Mouse (Mus musculus) E14TG2a.4 (cell line): ENCODE data around the gene Gm5089.

Experiments
- H3K27me3 ChIP-seq: 2 replicates; pipeline ENCODE4 v1.6.1; 2014; ENCODE audit warnings: low read length, control low read depth; ENCODE audit not compliant: insufficient read depth
- H3K36me3 ChIP-seq: 2 replicates; pipeline ENCODE4 v1.6.1; 2014; ENCODE audit warnings: low read length, control low read depth; ENCODE audit not compliant: insufficient read depth
- H3K4me1 ChIP-seq: replicated peaks from 2 replicates; pipeline ENCODE4 v1.6.1; 2014; ENCODE audit warnings: low read depth, low read length, control low read depth
- H3K4me3 ChIP-seq: replicated peaks from 2 replicates; pipeline ENCODE4 v1.5.1; 2014; ENCODE audit warnings: mild to moderate bottlenecking, low read length
- H3K9me3 ChIP-seq: 2 replicates; pipeline ENCODE4 v1.6.1; 2014; ENCODE audit warnings: low read length, control low read depth
- CTCF ChIP-seq: conservative IDR thresholded peaks from 2 replicates; pipeline ENCODE4 v1.5.1; 2014; ENCODE audit warnings: low read length
- NANOG ChIP-seq: IDR thresholded peaks from 2 replicates; pipeline ENCODE4 v1.6.1; 2014; ENCODE audit warnings: borderline replicate concordance, low read length, mixed read lengths
- POU5F1 ChIP-seq: IDR thresholded peaks from 2 replicates; pipeline ENCODE4 v1.6.1; 2014; ENCODE audit warnings: low read length, borderline replicate concordance

Gene Gm5089

GRCm38 (mm10) chr14:122486611-122487010 is 35.7 kb upstream of the Gm5089 start:
- Histone ChIP-seq H3K4me1 (peaks cover 52% of the 10 kb centered on the region), H3K4me3 (no peak overlapping the region), H3K36me3 (no peaks in the 10 kb centered on the region), H3K27me3 (peaks cover 86% of the 10 kb centered on the region), H3K9me3 (no peaks in the 10 kb centered on the region)
- TF ChIP-seq POU5F1 (no peak), NANOG (no peak)

- Histone ChIP-seq H3K4me3 (no peak overlapping the region), H3K36me3 (0 out of 2 replicates have a peak, but pooled peaks cover 6% of the 10 kb centered on the region), H3K27me3 (peaks cover 85% of the 10 kb centered on the region), H3K4me1 (peaks cover 55% of the 10 kb centered on the region), H3K9me3 (no peaks in the 10 kb centered on the region)
- TF ChIP-seq CTCF (no peak), NANOG (no peak), POU5F1 (no peak)
These were observed 34.8 kb upstream of the Gm5089 start for GRCm38 (mm10) chr14:122485635-122486181.

GRCm38 (mm10) chr14:122484844-122485551 is 34.1 kb upstream of the Gm5089 start:
- no peak overlapping the region for H3K4me3 ChIP-seq
- no peaks in the 10 kb centered on the region for H3K9me3 ChIP-seq
- peaks cover 11% of the 10 kb centered on the region for H3K36me3 ChIP-seq
- H3K4me1 ChIP-seq, result peaks cover 59% of the 10 kb centered on the region
- H3K27me3 ChIP-seq, result peaks cover 82% of the 10 kb centered on the region
- TF ChIP-seq CTCF (no peak), POU5F1 (no peak), NANOG (no peak)

- H3K9me3 ChIP-seq, result no peaks in the 10 kb centered on the region
- no peak overlapping the region for H3K4me3 ChIP-seq
- peaks cover 79% of the 10 kb centered on the region for H3K27me3 ChIP-seq
- TF ChIP-seq POU5F1 (no peak), CTCF (no peak), NANOG (no peak)
- peaks cover 14% of the 10 kb centered on the region for H3K36me3 ChIP-seq
- peaks cover 59% of the 10 kb centered on the region for H3K4me1 ChIP-seq
These were observed 33.5 kb upstream of the Gm5089 start for GRCm38 (mm10) chr14:122484458-122484843.

- Histone ChIP-seq H3K36me3 (peaks cover 16% of the 10 kb centered on the region), H3K4me1 (peaks cover 60% of the 10 kb centered on the region), H3K27me3 (peaks cover 73% of the 10 kb centered on the region), H3K4me3 (0 out of 2 replicates have a peak overlapping the region, but pooled peaks have one; percentile 1), H3K9me3 (no peaks in the 10 kb centered on the region)
- TF ChIP-seq POU5F1 (no peak), NANOG (no peak), CTCF (no peak)
These were observed 32.9 kb upstream of the Gm5089 start for GRCm38 (mm10) chr14:122483556-122484421.

- H3K27me3 ChIP-seq, result peaks cover 79% of the 10 kb centered on the region
- H3K36me3 ChIP-seq, result peaks cover 24% of the 10 kb centered on the region
- H3K4me3 ChIP-seq, result peak overlapping the region; percentile 41
- TF ChIP-seq POU5F1, result no peak
- no peak for TF ChIP-seq CTCF
- no peak for TF ChIP-seq NANOG
- H3K9me3 ChIP-seq, result no peaks in the 10 kb centered on the region
- H3K4me1 ChIP-seq, result peaks cover 68% of the 10 kb centered on the region
These were observed 32.1 kb upstream of the Gm5089 start for GRCm38 (mm10) chr14:122483024-122483385.

GRCm38 (mm10) chr14:122482081-122483023 is 31.4 kb upstream of the Gm5089 start:
- Histone ChIP-seq H3K9me3 (no peaks in the 10 kb centered on the region), H3K27me3 (peaks cover 81% of the 10 kb centered on the region), H3K36me3 (peaks cover 30% of the 10 kb centered on the region), H3K4me3 (peak overlapping the region; percentile 41), H3K4me1 (peaks cover 74% of the 10 kb centered on the region)
- TF ChIP-seq NANOG (no peak), POU5F1 (no peak), CTCF (no peak)

GRCm38 (mm10) chr14:122481181-122481580 is 30.3 kb upstream of the Gm5089 start:
- peak overlapping the region; percentile 39 for H3K4me3 ChIP-seq
- peaks cover 85% of the 10 kb centered on the region for H3K4me1 ChIP-seq
- no peaks in the 10 kb centered on the region for H3K9me3 ChIP-seq
- peaks cover 84% of the 10 kb centered on the region for H3K27me3 ChIP-seq
- peaks cover 36% of the 10 kb centered on the region for H3K36me3 ChIP-seq
- TF ChIP-seq NANOG, result no peak
- TF ChIP-seq POU5F1, result no peak
- no peak for TF ChIP-seq CTCF
